In the genomic region with DNA sequence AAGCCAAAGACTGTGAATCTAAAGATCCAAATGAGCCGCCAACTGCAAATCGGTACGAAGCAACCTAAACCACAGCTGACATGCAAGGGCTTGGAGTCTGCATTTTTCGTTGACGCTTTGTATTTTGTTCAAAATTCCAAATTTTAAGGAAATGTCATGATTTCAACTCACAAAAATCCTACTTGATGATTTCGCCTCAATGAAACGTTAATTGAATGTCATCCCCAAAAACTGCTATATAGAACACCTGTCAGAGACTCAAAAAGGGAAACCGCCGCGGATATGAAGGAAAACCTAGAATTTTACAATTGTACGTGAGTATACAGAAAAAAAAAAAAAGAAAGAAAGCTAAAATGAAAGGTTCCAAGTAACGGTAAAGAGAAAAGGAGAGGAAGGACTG, we compare ENCODE assay signal across 8 mouse cellular contexts. TPM values are rescaled to one million over a fixed set of nuclear protein-coding genes. Genes with fewer than 3 reads are reported as not detected.
DNase-seq lines count a peak whose midpoint lies in the region; ATAC-seq and TF ChIP-seq lines count a peak whose summit lies in the region.

No protein-coding gene starts in this region.

- H3K36me3 ChIP-seq in heart, embryonic 13.5 days: peaks cover 38% of the 10 kb centered on the region
- H3K36me3 ChIP-seq in ES-Bruce4 (ENCODE audit: control insufficient read depth, insufficient read depth, low read length, poor library complexity, severe bottlenecking): peaks cover 37% of the 10 kb centered on the region
- H3K36me3 ChIP-seq in forebrain, embryonic 15.5 days: peaks cover 28% of the 10 kb centered on the region
- peaks cover 21% of the 10 kb centered on the region; the same call in 1 of the 2 replicates for H3K36me3 ChIP-seq in liver, embryonic 16.5 days (ENCODE audit: control insufficient read depth, insufficient read depth)

- H3K27me3 ChIP-seq in heart, embryonic 13.5 days (replicated peaks): no peaks in the 10 kb centered on the region
- no peaks in the 10 kb centered on the region for H3K27me3 ChIP-seq in ES-Bruce4 (ENCODE audit: control insufficient read depth, insufficient read depth, low read length, poor library complexity, severe bottlenecking)
- H3K27me3 ChIP-seq in forebrain, embryonic 15.5 days: no peaks in the 10 kb centered on the region
- H3K27me3 ChIP-seq in liver, embryonic 16.5 days (ENCODE audit: control insufficient read depth, insufficient read depth, low read depth, low read length): no peaks in the 10 kb centered on the region

- TF ChIP-seq POLR2A in ES-Bruce4 (IDR thresholded peaks at IDR 0.05; ENCODE audit: insufficient read depth, low read length): no peak

- peak overlapping the region; percentile 95 for H3K4me3 ChIP-seq in heart, embryonic 13.5 days
- H3K4me3 ChIP-seq in ES-Bruce4 (ENCODE audit: low read depth, low read length): peak overlapping the region; percentile 100
- H3K4me3 ChIP-seq in forebrain, embryonic 15.5 days: peak overlapping the region; percentile 98
- H3K4me3 ChIP-seq in liver, embryonic 16.5 days (ENCODE audit: low read depth, low read length): peak overlapping the region; percentile 88

- peak overlapping the region; percentile 96 for H3K9ac ChIP-seq in heart, embryonic 13.5 days
- peak overlapping the region; percentile 95 for H3K9ac ChIP-seq in ES-Bruce4 (ENCODE audit: low read depth, poor library complexity, severe bottlenecking)
- peak overlapping the region; percentile 94 for H3K9ac ChIP-seq in forebrain, embryonic 15.5 days (replicated peaks)
- H3K9ac ChIP-seq in liver, embryonic 16.5 days (ENCODE audit: low read depth, low read length): peak overlapping the region; percentile 87

- 33% methylated on average over 12 of the region's 12 CpGs for WGBS in heart, embryonic 13.5 days
- WGBS in forebrain, embryonic 15.5 days: 13% methylated on average over 12 of the region's 12 CpGs
- WGBS in liver, embryonic 16.5 days (ENCODE audit: insufficient replicate concordance): 30% methylated on average over 12 of the region's 12 CpGs

- peak overlapping the region; percentile 97 for H3K27ac ChIP-seq in heart, embryonic 13.5 days (replicated peaks)
- no peak overlapping the region; the same call in 1 of the 2 replicates for H3K27ac ChIP-seq in ES-Bruce4 (ENCODE audit: insufficient read depth, low read length)
- H3K27ac ChIP-seq in forebrain, embryonic 15.5 days (replicated peaks): peak overlapping the region; percentile 100
- peak overlapping the region; percentile 96 for H3K27ac ChIP-seq in liver, embryonic 16.5 days (ENCODE audit: low read length)

- H3K4me1 ChIP-seq in heart, embryonic 13.5 days: peaks cover 21% of the 10 kb centered on the region
- peaks cover 2% of the 10 kb centered on the region for H3K4me1 ChIP-seq in ES-Bruce4 (ENCODE audit: control insufficient read depth, insufficient read depth, low read length)
- peaks cover 32% of the 10 kb centered on the region for H3K4me1 ChIP-seq in forebrain, embryonic 15.5 days
- H3K4me1 ChIP-seq in liver, embryonic 16.5 days (ENCODE audit: control insufficient read depth, low read depth, low read length): peaks cover 8% of the 10 kb centered on the region

- intact Hi-C loops in left cerebral cortex, postnatal 25 days (cut with DNase I): no loop called here

- no peak for TF ChIP-seq EP300 in ES-Bruce4 (IDR thresholded peaks at IDR 0.05; ENCODE audit: insufficient read depth, low read depth, low read length)

- TF ChIP-seq CTCF in ES-Bruce4 (IDR thresholded peaks at IDR 0.05; ENCODE audit: low read depth, low read length): no peak

- no peak for DNase-seq in heart, adult 8-10 months (ENCODE audit: low spot score)
- no peak for DNase-seq in frontal cortex, postnatal 25 days (ENCODE audit: low spot score in 2 of 2)
- DNase-seq in urinary bladder, postnatal 10 days (ENCODE audit: low spot score): no peak
- no peak for DNase-seq in left cerebral cortex, postnatal 25 days (ENCODE audit: low spot score in 2 of 2)

- no peaks in the 10 kb centered on the region for H3K9me3 ChIP-seq in heart, embryonic 13.5 days
- no peaks in the 10 kb centered on the region for H3K9me3 ChIP-seq in ES-Bruce4 (replicated peaks; ENCODE audit: control insufficient read depth, insufficient read depth, low read length, poor library complexity, severe bottlenecking)
- no peaks in the 10 kb centered on the region for H3K9me3 ChIP-seq in forebrain, embryonic 15.5 days
- no peaks in the 10 kb centered on the region for H3K9me3 ChIP-seq in liver, embryonic 16.5 days (replicated peaks; ENCODE audit: control insufficient read depth, low read length)

- peak overlapping the region; percentile 77 for H3K4me2 ChIP-seq in heart, embryonic 13.5 days
- H3K4me2 ChIP-seq in forebrain, embryonic 15.5 days (replicated peaks): peak overlapping the region; percentile 70
- H3K4me2 ChIP-seq in liver, embryonic 16.5 days (ENCODE audit: low read depth, low read length): peak overlapping the region; percentile 81

- ATAC-seq in heart, embryonic 13.5 days (ENCODE audit: extremely low read depth, insufficient number of reproducible peaks, low FRiP score, low TSS enrichment): no peak
- ATAC-seq in forebrain, embryonic 15.5 days (replicated peaks): no peak
- ATAC-seq in liver, embryonic 16.5 days (ENCODE audit: low read depth): no peak

RNA-seq across cellular contexts. Expression of a gene that starts 1.0 kb away (rescaled TPM):
- 76.7 and 77.5 TPM in 2 replicates for polyA plus RNA-seq in heart, embryonic 13.5 days (2015; fragmentation: Nextera tagmentation; extraction: Ambion mirVana)
- total RNA-seq in heart, adult 8-10 months (2022): 10 to 100 TPM; 15.1 to 20.4 (median 17.3) TPM
- polyA plus RNA-seq in ES-Bruce4 (2011; ENCODE audit: insufficient read depth, insufficient read length, low read depth, missing spikeins): 434 and 464 TPM in 2 replicates
- 290 and 317 TPM in 2 replicates for polyA plus RNA-seq in forebrain, embryonic 15.5 days (2015; fragmentation: Nextera tagmentation; extraction: Ambion mirVana)
- 36.1 and 38.4 TPM in 2 replicates for polyA plus RNA-seq in liver, embryonic 16.5 days (2015; fragmentation: Nextera tagmentation; extraction: Ambion mirVana)
- total RNA-seq in left cerebral cortex, postnatal 25 days (2021): 100 to 1,000 TPM; 191 to 194 TPM

RNA-seq across cellular contexts. Expression of a gene that starts 40.1 kb away (rescaled TPM):
- 2.3 and 2.6 TPM in 2 replicates for polyA plus RNA-seq in heart, embryonic 13.5 days (2015; fragmentation: Nextera tagmentation; extraction: Ambion mirVana)
- 1 to 10 TPM in 2 of 4 experiments, under 1 TPM in 2; 0.33 to 1.5 (median 1.0) TPM for total RNA-seq in heart, adult 8-10 months (2022)
- 8.7 and 9.2 TPM in 2 replicates for polyA plus RNA-seq in ES-Bruce4 (2011; ENCODE audit: insufficient read depth, insufficient read length, low read depth, missing spikeins)
- 5.5 and 5.7 TPM in 2 replicates for polyA plus RNA-seq in forebrain, embryonic 15.5 days (2015; fragmentation: Nextera tagmentation; extraction: Ambion mirVana)
- 0.98 and 1.0 TPM in 2 replicates for polyA plus RNA-seq in liver, embryonic 16.5 days (2015; fragmentation: Nextera tagmentation; extraction: Ambion mirVana)
- total RNA-seq in left cerebral cortex, postnatal 25 days (2021): 1 to 10 TPM; 3.3 to 3.8 TPM
